Mouse (Mus musculus): Measurements from ENCODE around the gene Pfn1. TPM values are rescaled to one million over a fixed set of nuclear protein-coding genes. Genes with fewer than 3 reads are reported as not detected.

Gene Pfn1
- total RNA-seq, 2 experiments from 2014 or later = 465 to 491 TPM

Other genes with a start within 250 kb of the Pfn1 start
- gene Pelp1, start 244.6 kb downstream of the Pfn1 start, total RNA-seq (2021) = 10 to 100 TPM; 20.2 to 21.4 TPM
- 10 to 100 TPM; 11.0 TPM for gene Arrb2, start 222.0 kb downstream of the Pfn1 start, total RNA-seq (2021)
- 10 to 100 TPM in 1 of 2 experiments, 1 to 10 TPM in 1; 7.6 to 11.0 TPM for gene Med11, start 202.7 kb downstream of the Pfn1 start, total RNA-seq (2021)
- 1 to 10 TPM in 1 of 2 experiments, under 1 TPM in 1; 0.52 to 1.6 TPM for gene Zmynd15, start 195.2 kb downstream of the Pfn1 start, total RNA-seq (2021)
- gene Cxcl16, start 194.7 kb downstream of the Pfn1 start, total RNA-seq (2021) = 1 to 10 TPM; 3.4 to 5.1 TPM
- gene Tm4sf5, start 149.4 kb downstream of the Pfn1 start, total RNA-seq (2021) = not detected
- not detected for gene Vmo1, start 140.0 kb downstream of the Pfn1 start, total RNA-seq (2021)
- gene Gltpd2, start 135.4 kb downstream of the Pfn1 start, total RNA-seq (2021) = not detected
- 100 to 1,000 TPM; 326 to 361 TPM for gene Psmb6, start 129.3 kb downstream of the Pfn1 start, total RNA-seq (2021)
- gene Gm40193, start 121.7 kb downstream of the Pfn1 start, total RNA-seq (2021) = not detected
- gene Pld2, start 114.6 kb downstream of the Pfn1 start, total RNA-seq (2021) = 10 to 100 TPM; 16.4 to 21.3 TPM
- gene Mink1, start 91.8 kb downstream of the Pfn1 start, total RNA-seq (2021) = 10 to 100 TPM; 28.6 to 37.0 TPM
- not detected for gene 4930544D05Rik, start 38.8 kb downstream of the Pfn1 start, total RNA-seq (2021)
- gene Chrne, start 35.4 kb downstream of the Pfn1 start, total RNA-seq (2021) = 10 to 100 TPM; 30.7 to 35.0 TPM
- gene Gp1ba, start 15.5 kb downstream of the Pfn1 start, total RNA-seq (2021) = under 1 TPM; 0.12 to 0.29 TPM
- 10 to 100 TPM; 41.9 to 43.7 TPM for gene Rnf167, start 7.4 kb downstream of the Pfn1 start, total RNA-seq (2021)
- 100 to 1,000 TPM; 252 to 283 TPM for gene Slc25a11, start 7.2 kb downstream of the Pfn1 start, total RNA-seq (2021)
- gene Eno3, start 2.6 kb upstream of the Pfn1 start, total RNA-seq (2021) = 1,000 to 10,000 TPM; 5,193 to 5,983 TPM
- 100 to 1,000 TPM; 131 to 133 TPM for gene Spag7, start 14.8 kb upstream of the Pfn1 start, total RNA-seq (2021)
- 10 to 100 TPM; 20.6 to 21.8 TPM for gene Camta2, start 33.5 kb upstream of the Pfn1 start, total RNA-seq (2021)
- 1 to 10 TPM; 1.6 to 2.5 TPM for gene Inca1, start 45.5 kb upstream of the Pfn1 start, total RNA-seq (2021)
- 100 to 1,000 TPM; 195 to 205 TPM for gene Kif1c, start 45.9 kb upstream of the Pfn1 start, total RNA-seq (2021)
- gene Zfp3, start 109.6 kb upstream of the Pfn1 start, total RNA-seq (2021) = 10 to 100 TPM; 11.6 to 12.4 TPM
- not detected for gene Scimp, start 157.9 kb upstream of the Pfn1 start, total RNA-seq (2021)
- 10 to 100 TPM; 27.5 to 30.4 TPM for gene Rabep1, start 190.1 kb upstream of the Pfn1 start, total RNA-seq (2021)

Measured in gastrocnemius, postnatal 10 days (tissue).